Mouse (Mus musculus) CH12.LX (cell line): ENCODE results near the gene Tcam1.

Source experiments
- BHLHE40 ChIP-seq: IDR thresholded peaks from 2 replicates; pipeline ENCODE4 v1.6.1; 2011; ENCODE audit warnings: mild to moderate bottlenecking, low read depth, low read length, improper control_type of control experiment
- CHD1 ChIP-seq: IDR thresholded peaks from 2 replicates; pipeline ENCODE4 v1.6.1; 2012; ENCODE audit warnings: low read depth, low read length, improper control_type of control experiment, inconsistent platforms
- CTCF ChIP-seq, 2 experiments: IDR thresholded peaks in 1 of 2; conservative IDR thresholded peaks in 1 of 2; 2 replicates each; pipeline ENCODE4 v1.5.1; 2011 to 2012; ENCODE audit warnings: low read depth in 2 of 2, low read length in 2 of 2, improper control_type of control experiment in 1 of 2, inconsistent platforms in 1 of 2, mild to moderate bottlenecking in 1 of 2, moderate library complexity in 1 of 2
- EP300 ChIP-seq: IDR thresholded peaks from 2 replicates; pipeline ENCODE4 v1.6.1; 2011; ENCODE audit warnings: low read length, improper control_type of control experiment
- JUN ChIP-seq: IDR thresholded peaks from 2 replicates; pipeline ENCODE4 v1.6.1; 2011; ENCODE audit warnings: low read depth, mild to moderate bottlenecking, low read length, improper control_type of control experiment, moderate library complexity; ENCODE audit not compliant: insufficient read depth
- JUND ChIP-seq: conservative IDR thresholded peaks from 2 replicates; pipeline ENCODE4 v1.6.1; 2011; ENCODE audit warnings: low read depth, low read length, improper control_type of control experiment
- MAZ ChIP-seq: IDR thresholded peaks from 2 replicates; pipeline ENCODE4 v1.6.1; 2012; ENCODE audit warnings: low read depth, mild to moderate bottlenecking, inconsistent platforms, low read length, improper control_type of control experiment, moderate library complexity
- MEF2A ChIP-seq: IDR thresholded peaks from 2 replicates; pipeline ENCODE4 v1.6.1; 2014; ENCODE audit warnings: low read depth, mild to moderate bottlenecking, inconsistent platforms, low read length, improper control_type of control experiment, borderline replicate concordance
- POLR2A ChIP-seq: IDR thresholded peaks from 2 replicates; pipeline ENCODE4 v1.6.1; 2011; ENCODE audit warnings: low read depth, mild to moderate bottlenecking, improper control_type of control experiment, low read length
- POLR2AphosphoS2 ChIP-seq: IDR thresholded peaks from 2 replicates; pipeline ENCODE4 v1.6.1; 2011; ENCODE audit warnings: low read depth, low read length, improper control_type of control experiment

DNA sequence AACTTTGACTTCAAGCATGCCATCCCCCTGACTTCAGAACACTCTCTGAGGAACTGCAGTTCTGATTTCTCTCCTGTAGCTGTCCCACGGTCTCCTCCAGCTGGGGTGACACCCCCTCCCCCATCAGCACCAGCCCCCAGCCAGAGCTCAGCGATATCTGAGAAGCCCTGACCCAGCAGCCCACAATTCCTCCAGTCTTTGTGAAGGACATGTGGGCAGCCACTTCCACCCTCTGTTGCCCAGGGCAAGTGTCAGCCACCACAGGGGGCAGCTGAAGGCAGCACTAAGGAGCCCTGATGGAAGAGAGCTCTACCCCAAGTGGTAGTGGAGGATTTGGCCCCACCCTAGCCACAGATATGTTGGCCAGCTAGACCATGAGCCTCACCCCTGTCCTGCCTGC lies 57.6 kb downstream of the Tcam1 start:
- TF ChIP-seq CTCF (conservative IDR thresholded peaks at IDR 0.05 in 1 of 2, IDR thresholded peaks at IDR 0.05 in 1 of 2; ENCODE audit: low read depth in 2 of 2, low read length in 2 of 2) = no peak
- TF ChIP-seq MAZ = no peak
- no peak for TF ChIP-seq POLR2A
- TF ChIP-seq EP300 = no peak
- no peak for TF ChIP-seq CHD1
- TF ChIP-seq BHLHE40 = no peak
- TF ChIP-seq JUND = no peak
- TF ChIP-seq POLR2AphosphoS2 = no peak
- no peak for TF ChIP-seq JUN
- no peak for TF ChIP-seq MEF2A
